In the genomic region with DNA sequence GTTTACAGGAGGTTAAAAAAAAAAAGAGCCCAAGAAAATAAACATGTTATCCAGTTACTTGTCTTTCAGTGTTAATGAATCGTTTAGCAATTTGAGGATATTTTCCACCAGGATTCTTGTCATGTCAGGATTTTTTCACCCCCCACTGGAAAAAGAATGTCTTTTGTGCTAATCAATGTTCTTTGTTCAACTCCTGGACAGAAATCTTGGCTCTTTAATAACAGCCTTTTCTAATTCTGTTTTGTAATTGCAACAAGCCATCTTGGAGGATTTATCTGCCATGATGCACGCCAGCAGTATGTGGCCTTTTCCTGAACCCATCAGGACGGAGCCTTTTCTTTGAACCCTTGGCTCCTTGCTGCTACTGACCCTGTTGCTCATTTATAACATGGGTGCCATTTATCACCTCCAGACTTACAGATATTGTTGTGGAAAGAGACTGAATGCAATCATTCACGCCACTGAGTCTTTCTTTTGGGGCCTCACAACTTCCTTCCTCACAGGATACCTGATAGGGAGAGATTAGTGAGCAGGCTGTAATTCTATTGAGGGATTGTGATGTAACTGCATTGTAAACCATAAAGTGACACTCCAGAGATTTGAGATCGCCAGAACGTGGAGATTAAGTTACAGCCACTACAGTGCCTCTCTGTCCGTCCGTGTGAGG, we compare ENCODE assay signal across 11 mouse cellular contexts.
A peak's percentile ranks its signal among the peaks of the same experiment; 100 is the strongest.
DNase-seq lines count a peak whose midpoint lies in the region; ATAC-seq lines count a peak whose summit lies in the region.
"Had no signal": no experiment of that assay in that cellular context is flagged by ENCODE, and none has a peak within 500 bp of the region (broad histone marks: within the 10 kb centered on the region; RNA-seq: fewer than 3 reads in every experiment).

No protein-coding gene starts in this region.

- H3K27ac ChIP-seq in lung, embryonic 16.5 days (ENCODE audit: low read length) = no peak overlapping the region
- H3K27ac ChIP-seq: limb, embryonic 15.5 days had no signal

- H3K9me3 ChIP-seq in lung, embryonic 16.5 days (ENCODE audit: control insufficient read depth, low read length) = no peaks in the 10 kb centered on the region
- H3K9me3 ChIP-seq: limb, embryonic 15.5 days had no signal

- peak; percentile 16 to 58 for DNase-seq in adrenal gland, adult (ENCODE audit: inconsistent age in 2 of 2, low spot score in 1 of 2)
- DNase-seq in adrenal gland, adult 18-20 months (ENCODE audit: low spot score in 2 of 2) = no peak
- DNase-seq in embryo, embryonic 10 days (ENCODE audit: low spot score) = peak; percentile 78
- DNase-seq in hindlimb bud, embryonic 11.5 days (ENCODE audit: extremely low spot score, low read depth, low spot score) = peak; percentile 10
- DNase-seq in gastrocnemius, postnatal 4 days (ENCODE audit: low spot score in 2 of 2) = no peak
- no peak for DNase-seq in frontal cortex, postnatal 36 days (ENCODE audit: low spot score in 2 of 2)
- DNase-seq in urinary bladder, adult 2 months (ENCODE audit: low spot score) = no peak
- DNase-seq: cerebellum, adult 9-10 months; thymus, adult 18-20 months had no signal

- WGBS in lung, embryonic 16.5 days = 22% methylated on average over 8 of the region's 8 CpGs

- no peak overlapping the region for H3K4me3 ChIP-seq in lung, embryonic 16.5 days (ENCODE audit: low read length)
- H3K4me3 ChIP-seq: limb, embryonic 15.5 days had no signal

- H3K4me1 ChIP-seq in lung, embryonic 16.5 days (replicated peaks; ENCODE audit: control insufficient read depth, insufficient read depth, low read length) = 0 out of 2 replicates have a peak, but pooled peaks cover 3% of the 10 kb centered on the region
- H3K4me1 ChIP-seq: limb, embryonic 15.5 days had no signal

- H3K9ac ChIP-seq in lung, embryonic 16.5 days (ENCODE audit: low read length) = no peak overlapping the region
- H3K9ac ChIP-seq: limb, embryonic 15.5 days had no signal

- peak; percentile 85 for ATAC-seq in lung, embryonic 16.5 days (ENCODE audit: low read depth)

- H3K36me3 ChIP-seq in lung, embryonic 16.5 days (ENCODE audit: control insufficient read depth, insufficient read depth, low read length) = no peaks in the 10 kb centered on the region
- H3K36me3 ChIP-seq: limb, embryonic 15.5 days had no signal

- H3K27me3 ChIP-seq in lung, embryonic 16.5 days (ENCODE audit: control insufficient read depth, insufficient read depth, low read depth, low read length) = no peaks in the 10 kb centered on the region
- H3K27me3 ChIP-seq: limb, embryonic 15.5 days had no signal

- no peak overlapping the region for H3K4me2 ChIP-seq in lung, embryonic 16.5 days (ENCODE audit: low read depth, low read length)
- H3K4me2 ChIP-seq: limb, embryonic 15.5 days had no signal

Comparison
In these comparisons a context has a peak if more than half of its experiments do, and no peak if none do; other contexts are left out.
1. DNase-seq: peak in adrenal gland, adult (2 of 2), embryo, embryonic 10 days (single experiment) and hindlimb bud, embryonic 11.5 days (single experiment); none in adrenal gland, adult 18-20 months (0 of 2), gastrocnemius, postnatal 4 days (0 of 2), frontal cortex, postnatal 36 days (0 of 2) and urinary bladder, adult 2 months (single experiment).